Mouse (Mus musculus): ENCODE data around the gene Cblc.
A peak's percentile ranks its signal among the peaks of the same experiment; 100 is the strongest.

Cblc gene

GRCm38 (mm10) chr7:19752652-19753051 is 44.0 kb downstream of the Cblc start:
- no peak for DNase-seq (ENCODE audit: extremely low read depth, low read depth)

GRCm38 (mm10) chr7:19751070-19751383 is 45.6 kb downstream of the Cblc start:
- DNase-seq (ENCODE audit: extremely low read depth, low read depth) = no peak

- DNase-seq (ENCODE audit: extremely low read depth, low read depth) = peak; percentile 56
These were observed 46.2 kb downstream of the Cblc start, which contains the start of gene Nectin2 for GRCm38 (mm10) chr7:19750217-19751069. Gene Nectin2, minus strand, starts transcription at chr7:19750483.

GRCm38 (mm10) chr7:19749389-19750216 is 47.0 kb downstream of the Cblc start:
- peak; percentile 87 for DNase-seq (ENCODE audit: extremely low read depth, low read depth)

- no peak for DNase-seq (ENCODE audit: extremely low read depth, low read depth)
These were observed 48.1 kb downstream of the Cblc start for GRCm38 (mm10) chr7:19748219-19749195.

GRCm38 (mm10) chr7:19747420-19748218 is 49.0 kb downstream of the Cblc start:
- no peak for DNase-seq (ENCODE audit: extremely low read depth, low read depth)

- DNase-seq (ENCODE audit: extremely low read depth, low read depth) = no peak
These were observed 50.0 kb downstream of the Cblc start for GRCm38 (mm10) chr7:19746426-19747201.

GRCm38 (mm10) chr7:19745971-19746370 is 50.6 kb downstream of the Cblc start:
- no peak for DNase-seq (ENCODE audit: extremely low read depth, low read depth)

GRCm38 (mm10) chr7:19744590-19745385 is 51.8 kb downstream of the Cblc start:
- no peak for DNase-seq (ENCODE audit: extremely low read depth, low read depth)

GRCm38 (mm10) chr7:19743791-19744190 is 52.8 kb downstream of the Cblc start:
- DNase-seq (ENCODE audit: extremely low read depth, low read depth) = no peak

- no peak for DNase-seq (ENCODE audit: extremely low read depth, low read depth)
These were observed 54.1 kb downstream of the Cblc start for GRCm38 (mm10) chr7:19742468-19742867.

GRCm38 (mm10) chr7:19741329-19742031 is 55.1 kb downstream of the Cblc start:
- no peak for DNase-seq (ENCODE audit: extremely low read depth, low read depth)

GRCm38 (mm10) chr7:19740269-19740668 is 56.3 kb downstream of the Cblc start:
- DNase-seq (ENCODE audit: extremely low read depth, low read depth) = no peak

- DNase-seq (ENCODE audit: extremely low read depth, low read depth) = no peak
These were observed 57.8 kb downstream of the Cblc start for GRCm38 (mm10) chr7:19738771-19739170.

GRCm38 (mm10) chr7:19736389-19737057 is 60.1 kb downstream of the Cblc start:
- DNase-seq (ENCODE audit: extremely low read depth, low read depth) = peak; percentile 93

- no peak for DNase-seq (ENCODE audit: extremely low read depth, low read depth)
These were observed 62.4 kb downstream of the Cblc start for GRCm38 (mm10) chr7:19734178-19734666.
